Mouse (Mus musculus): Measurements from ENCODE around the gene Cyb5r4.

- TF ChIP-seq CTCF (IDR thresholded peaks at IDR 0.05; ENCODE audit: insufficient read depth, low read depth, low read length) (no peak), POLR2A (IDR thresholded peaks at IDR 0.05; ENCODE audit: insufficient read depth, low read depth, low read length) (no peak)
Observed at GRCm38 (mm10) chr9:87115456-87115931, 93.7 kb downstream of the Cyb5r4 start.

Measured in olfactory bulb, adult 2 months (tissue).